Comparison of ENCODE assay signal across 23 mouse cellular contexts in genomic region chr7:138945668-138946067, GRCm38 (mm10). TPM values are rescaled to one million over a fixed set of nuclear protein-coding genes. Genes with fewer than 3 reads are reported as not detected.
DNase-seq lines count a peak whose midpoint lies in the region; ATAC-seq and TF ChIP-seq lines count a peak whose summit lies in the region.
"Had no signal": no experiment of that assay in that cellular context is flagged by ENCODE, and none has a peak within 500 bp of the region (broad histone marks: within the 10 kb centered on the region; RNA-seq: fewer than 3 reads in every experiment).

No protein-coding gene starts in this region.

- no peak overlapping the region for H3K27ac ChIP-seq in heart, embryonic 11.5 days (ENCODE audit: low read depth, low read length)
- no peak overlapping the region for H3K27ac ChIP-seq in CH12.LX (ENCODE audit: insufficient read depth, low read depth)
- H3K27ac ChIP-seq in forebrain, embryonic 11.5 days (ENCODE audit: low read depth, low read length): no peak overlapping the region
- H3K27ac ChIP-seq: embryonic facial prominence, embryonic 10.5 days; embryonic facial prominence, embryonic 12.5 days; forebrain, embryonic 12.5 days had no signal

- in situ Hi-C loops in CH12.LX (cut with MboI; ENCODE audit: low pct_ligation_motif_present, low pct_unique_long_range_greater_than_20kb, low sequenced_read_pairs): no loop called here

- no peaks in the 10 kb centered on the region for H3K9me3 ChIP-seq in heart, embryonic 11.5 days (replicated peaks; ENCODE audit: control insufficient read depth, low read length)
- peaks cover 5% of the 10 kb centered on the region for H3K9me3 ChIP-seq in CH12.LX (replicated peaks; ENCODE audit: low read length)
- no peaks in the 10 kb centered on the region for H3K9me3 ChIP-seq in forebrain, embryonic 11.5 days (ENCODE audit: control insufficient read depth, low read length)
- H3K9me3 ChIP-seq: embryonic facial prominence, embryonic 10.5 days; embryonic facial prominence, embryonic 12.5 days; forebrain, embryonic 12.5 days had no signal

- dilution Hi-C loops in CH12.LX (cut with MboI; ENCODE audit: extremely low pct_ligation_motif_present, extremely low pct_unique_long_range_greater_than_20kb, low sequenced_read_pairs): no loop called here

- H3K9ac ChIP-seq in heart, embryonic 11.5 days (ENCODE audit: low read depth, low read length): no peak overlapping the region
- H3K9ac ChIP-seq in CH12.LX (ENCODE audit: insufficient read depth, low read depth): no peak overlapping the region
- H3K9ac ChIP-seq in forebrain, embryonic 11.5 days (ENCODE audit: low read length): no peak overlapping the region
- H3K9ac ChIP-seq: embryonic facial prominence, embryonic 12.5 days; forebrain, embryonic 12.5 days had no signal

- TF ChIP-seq EP300 in CH12.LX (IDR thresholded peaks at IDR 0.05; ENCODE audit: low read length): no peak

- H3K79me2 ChIP-seq in CH12.LX (replicated peaks; ENCODE audit: control insufficient read depth, extremely low read depth, insufficient read depth, poor library complexity, severe bottlenecking): no peaks in the 10 kb centered on the region

- no peak for ATAC-seq in heart, embryonic 11.5 days (replicated peaks; ENCODE audit: insufficient number of reproducible peaks, low FRiP score, low TSS enrichment)
- no peak for ATAC-seq in forebrain, embryonic 11.5 days (replicated peaks; ENCODE audit: low FRiP score)
- ATAC-seq: CD4-positive, CD25-positive, alpha-beta regulatory T cell, adult 4 months; forebrain, embryonic 14.5 days; forebrain, embryonic 16.5 days; Patski had no signal

- peaks cover 31% of the 10 kb centered on the region for H3K27me3 ChIP-seq in heart, embryonic 11.5 days (ENCODE audit: control insufficient read depth, insufficient read depth, low read length)
- peaks cover 74% of the 10 kb centered on the region for H3K27me3 ChIP-seq in CH12.LX (replicated peaks)
- peaks cover 26% of the 10 kb centered on the region for H3K27me3 ChIP-seq in forebrain, embryonic 11.5 days (ENCODE audit: control insufficient read depth, insufficient read depth, low read length)

- DNase-seq in heart, adult 11 months: peak; percentile 74
- DNase-seq in CH12.LX (ENCODE audit: extremely low read depth): no peak
- peak; percentile 19 for DNase-seq in ZHBTc4 (ENCODE audit: low read depth, low spot score)
- no peak for DNase-seq in forebrain, embryonic 11.5 days (ENCODE audit: low spot score)
- DNase-seq in neural tube, embryonic 10.5 days (ENCODE audit: extremely low spot score, low spot score): no peak
- DNase-seq: adrenal gland, adult 2 months; adrenal gland, postnatal 10 days; adrenal gland, postnatal 25 days; B cell, adult 2 months; cerebellum, adult 11-12 months; cerebellum, adult 2 months; cerebellum, adult 9-10 months; cerebellum, postnatal 10 days; cerebellum, postnatal 25 days had no signal

- H3K4me3 ChIP-seq in heart, embryonic 11.5 days (ENCODE audit: low read depth, low read length): no peak overlapping the region
- no peak overlapping the region for H3K4me3 ChIP-seq in CH12.LX (replicated peaks in 1 of 3; ENCODE audit: low read depth in 2 of 3, low read length in 2 of 3, poor library complexity in 1 of 3)
- no peak overlapping the region for H3K4me3 ChIP-seq in forebrain, embryonic 11.5 days (ENCODE audit: low read depth, low read length)
- H3K4me3 ChIP-seq: embryonic facial prominence, embryonic 10.5 days; embryonic facial prominence, embryonic 12.5 days; forebrain, embryonic 12.5 days had no signal

- WGBS in heart, embryonic 11.5 days (ENCODE audit: insufficient replicate concordance): 33% methylated on average over 3 of the region's 3 CpGs
- 61% methylated on average over 3 of the region's 3 CpGs for WGBS in forebrain, embryonic 11.5 days

- no peak for TF ChIP-seq POLR2A in CH12.LX (IDR thresholded peaks at IDR 0.05; ENCODE audit: low read depth, low read length)

- TF ChIP-seq RAD21 in CH12.LX (IDR thresholded peaks at IDR 0.05; ENCODE audit: low read depth, low read length): no peak

- no peak overlapping the region for H3K4me2 ChIP-seq in heart, embryonic 11.5 days
- H3K4me2 ChIP-seq in CH12.LX (ENCODE audit: insufficient read depth, low read depth, poor library complexity, severe bottlenecking): no peak overlapping the region
- H3K4me2 ChIP-seq in forebrain, embryonic 11.5 days (ENCODE audit: low read depth, low read length, severe bottlenecking): no peak overlapping the region
- H3K4me2 ChIP-seq: embryonic facial prominence, embryonic 12.5 days; forebrain, embryonic 12.5 days had no signal

- no peaks in the 10 kb centered on the region for H3K36me3 ChIP-seq in heart, embryonic 11.5 days (ENCODE audit: control insufficient read depth, insufficient read depth, low read length)
- no peaks in the 10 kb centered on the region for H3K36me3 ChIP-seq in CH12.LX (replicated peaks in 1 of 2; ENCODE audit: control insufficient read depth in 1 of 2, insufficient read depth in 1 of 2, low read length in 1 of 2)
- no peaks in the 10 kb centered on the region for H3K36me3 ChIP-seq in forebrain, embryonic 11.5 days (ENCODE audit: control insufficient read depth, insufficient read depth, low read length)
- H3K36me3 ChIP-seq: embryonic facial prominence, embryonic 10.5 days; embryonic facial prominence, embryonic 12.5 days; forebrain, embryonic 12.5 days; G1E had no signal

- H3K4me1 ChIP-seq in heart, embryonic 11.5 days (ENCODE audit: control insufficient read depth, insufficient read depth, low read length): peaks cover 3% of the 10 kb centered on the region; the same call in 1 of the 2 replicates
- H3K4me1 ChIP-seq in CH12.LX (ENCODE audit: control insufficient read depth in 1 of 2, insufficient read depth in 2 of 2): no peaks in the 10 kb centered on the region
- H3K4me1 ChIP-seq in forebrain, embryonic 11.5 days (replicated peaks; ENCODE audit: control insufficient read depth, insufficient read depth, low read length): peaks cover 6% of the 10 kb centered on the region; the same call in 1 of the 2 replicates

- TF ChIP-seq CTCF in CH12.LX (conservative IDR thresholded peaks at IDR 0.05 in 1 of 2, IDR thresholded peaks at IDR 0.05 in 1 of 2; ENCODE audit: low read depth in 2 of 2, low read length in 2 of 2): no peak

TF ChIP-seq in CH12.LX, 34 proteins besides CTCF, POLR2A, EP300 and RAD21:
- TF ChIP-seq JUND (conservative IDR thresholded peaks at IDR 0.05; ENCODE audit: low read depth, low read length) (no peak), SMC3 (IDR thresholded peaks at IDR 0.05; ENCODE audit: low read depth, low read length) (no peak), UBTF (IDR thresholded peaks at IDR 0.05; ENCODE audit: low read depth, low read length) (no peak), MAFK (IDR thresholded peaks at IDR 0.05; ENCODE audit: insufficient replicate concordance, low read length) (no peak), ZNF384 (IDR thresholded peaks at IDR 0.05; ENCODE audit: low read depth, low read length) (peak; percentile 36; the same call in 1 of the 2 replicates), TCF12 (IDR thresholded peaks at IDR 0.05; ENCODE audit: low read depth, low read length) (no peak)

RNA-seq across cellular contexts. Expression of gene Jakmip3, which starts 5.1 kb away (rescaled TPM):
- 0.13 and 0.59 TPM in 2 replicates for polyA plus RNA-seq in heart, embryonic 11.5 days (2014; fragmentation: Nextera tagmentation; extraction: Ambion mirVana)
- not detected in 2 replicates for total RNA-seq in CH12.LX (2012; rRNA removed)
- total RNA-seq in CH12.LX (2014; rRNA removed): not detected in 2 replicates
- not detected in 2 replicates for polyA plus RNA-seq in CH12.LX (2012; ENCODE audit: insufficient read length, low read depth)
- 0.55 and 0.83 TPM in 2 replicates for polyA plus RNA-seq in forebrain, embryonic 11.5 days (2014; fragmentation: Nextera tagmentation; extraction: Ambion mirVana)
- polyA plus RNA-seq: CD4-positive, CD25-positive, alpha-beta regulatory T cell, adult 4 months; G1E; Patski had no signal

RNA-seq across cellular contexts. Expression of gene Bnip3, which starts 36.3 kb away (rescaled TPM):
- polyA plus RNA-seq in heart, embryonic 11.5 days (2014; fragmentation: Nextera tagmentation; extraction: Ambion mirVana): 306 and 317 TPM in 2 replicates
- total RNA-seq in CH12.LX (2012; rRNA removed) (27.0 and 102 TPM in 2 replicates), CH12.LX (2014; rRNA removed) (176 and 294 TPM in 2 replicates)
- 15.7 and 20.8 TPM in 2 replicates for polyA plus RNA-seq in CH12.LX (2012; ENCODE audit: insufficient read length, low read depth)
- polyA plus RNA-seq in forebrain, embryonic 11.5 days (2014; fragmentation: Nextera tagmentation; extraction: Ambion mirVana): 85.4 and 96.4 TPM in 2 replicates

Comparison
In these comparisons a context has a peak if more than half of its experiments do, and no peak if none do; other contexts are left out.
1. DNase-seq: peak in heart, adult 11 months (single experiment) and ZHBTc4 (single experiment); none in CH12.LX (single experiment), forebrain, embryonic 11.5 days (single experiment) and neural tube, embryonic 10.5 days (single experiment).